Mouse (Mus musculus) forebrain, postnatal 0 days (tissue): ENCODE measurements around the gene Ddn. TPM values are rescaled to one million over a fixed set of nuclear protein-coding genes. Genes with fewer than 3 reads are reported as not detected.

Experiments
- ATAC-seq: fragments of 200-750 bp; cut with Nextera tagmentation; 2 replicates; pipeline ENCODE4 v1.8.0; 2017; ENCODE audit warnings: mild to moderate bottlenecking, moderate library complexity
- DNase-seq: peaks from one replicate; pipeline ENCODE4 v3.0.0-alpha.2; 2015
- H3K27ac ChIP-seq: fragments of 300-500 bp; sonication (generic); 2 replicates; pipeline ENCODE4 v1.5.1; 2014; ENCODE audit warnings: low read depth, mild to moderate bottlenecking, antibody characterized with exemption, low read length, moderate library complexity, mixed read lengths
- H3K27me3 ChIP-seq: fragments of 300-500 bp; sonication (generic); 2 replicates; pipeline ENCODE4 v1.6.1; 2014; ENCODE audit warnings: mild to moderate bottlenecking, low read length, mixed read lengths; ENCODE audit not compliant: insufficient read depth
- H3K36me3 ChIP-seq: fragments of 300-500 bp; sonication (generic); 2 replicates; pipeline ENCODE4 v1.6.1; 2014; ENCODE audit warnings: mild to moderate bottlenecking, moderate library complexity; ENCODE audit not compliant: insufficient read depth
- H3K4me1 ChIP-seq: fragments of 300-500 bp; sonication (generic); 2 replicates; pipeline ENCODE4 v1.6.1; 2014; ENCODE audit warnings: antibody characterized with exemption; ENCODE audit not compliant: insufficient read depth
- H3K4me2 ChIP-seq: fragments of 300-500 bp; sonication (generic); 2 replicates; pipeline ENCODE4 v1.6.1; 2014; ENCODE audit warnings: low read depth, mild to moderate bottlenecking, moderate library complexity
- H3K4me3 ChIP-seq: fragments of 300-500 bp; sonication (generic); 2 replicates; pipeline ENCODE4 v1.5.1; 2014; ENCODE audit warnings: low read depth, low read length, mixed read lengths
- H3K9ac ChIP-seq: fragments of 300-500 bp; sonication (generic); 2 replicates; pipeline ENCODE4 v1.6.1; 2014; ENCODE audit warnings: mild to moderate bottlenecking
- H3K9me3 ChIP-seq: fragments of 300-500 bp; sonication (generic); 2 replicates; pipeline ENCODE4 v1.6.1; 2016; ENCODE audit warnings: low read length
- CTCF ChIP-seq: sonication (generic); IDR thresholded peaks from 2 replicates; pipeline ENCODE4 v1.5.1; 2016; ENCODE audit warnings: antibody characterized with exemption, control low read depth, low read depth
- WGBS: fragments of 180-500 bp; shearing (Covaris S2); extraction: QIAGEN DNeasy Blood & Tissue Kit; methylation state at CpG from one replicate; pipeline ENCODE4 v1.1.7; 2014; 5-methylcytosine and 5-hydroxymethylcytosine counted together
- polyA plus RNA-seq: library from polyadenylated mRNA; unstranded; fragments of >200 nt; fragmentation: Nextera tagmentation; extraction: Ambion mirVana; gene quantifications from 2 replicates; pipeline ENCODE4 v1.2.1, GENCODE M21; 2015
- total RNA-seq: library from RNA; depleted of rRNA; stranded (reverse); fragments of >200 nt; gene quantifications from 2 replicates; pipeline ENCODE4 v1.2.3, GENCODE M21; 2014; rRNA removed

The Ddn gene
- total and polyA plus RNA-seq, 2 experiments from 2014 or later = 2.2 to 36.3 TPM

- Histone ChIP-seq H3K9me3 (no peaks in the 10 kb centered on the region), H3K36me3 (peaks cover 14% of the 10 kb centered on the region), H3K4me2 (peak overlapping the region; percentile 73), H3K27ac (peak overlapping the region; percentile 94), H3K4me1 (peaks cover 7% of the 10 kb centered on the region), H3K9ac (peak overlapping the region; percentile 98), H3K27me3 (no peaks in the 10 kb centered on the region), H3K4me3 (peak overlapping the region; percentile 95)
- peak; percentile 81 for DNase-seq
- peak; percentile 44; the same call in 1 of the 2 replicates for TF ChIP-seq CTCF
- peak; percentile 60 for ATAC-seq
- WGBS = under 1% methylated on average over 16 of the region's 24 CpGs
Observed at GRCm38 (mm10) chr15:98762201-98762621, 47.1 kb downstream of the Ddn start.

DNA sequence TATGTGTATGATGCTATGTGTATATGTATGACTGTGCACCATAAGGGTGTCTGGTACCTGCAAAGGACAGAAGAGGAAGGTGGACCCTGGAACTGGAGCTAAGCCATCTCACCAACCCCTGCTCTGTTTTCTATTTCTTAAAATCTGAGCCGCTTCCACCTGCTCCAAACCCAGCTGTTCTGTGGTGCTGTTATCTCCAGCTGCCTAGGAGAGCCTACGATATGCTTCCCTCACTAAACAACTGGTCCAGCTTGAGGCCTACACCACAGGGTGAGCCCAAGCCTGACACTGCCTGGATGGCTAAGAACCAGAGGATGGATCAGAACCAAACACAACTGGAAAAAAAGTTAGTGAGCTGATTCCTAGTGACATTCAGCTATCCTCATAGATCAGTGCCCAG is 55.2 kb downstream of the Ddn start:
- no peak for TF ChIP-seq CTCF
- ATAC-seq = no peak
- no peak overlapping the region for H3K27ac ChIP-seq
- no peak overlapping the region for H3K9ac ChIP-seq
- peaks cover 9% of the 10 kb centered on the region; the same call in 1 of the 2 replicates for H3K36me3 ChIP-seq
- H3K4me3 ChIP-seq = no peak overlapping the region
- H3K9me3 ChIP-seq = no peaks in the 10 kb centered on the region
- H3K27me3 ChIP-seq = no peaks in the 10 kb centered on the region
- H3K4me2 ChIP-seq = no peak overlapping the region
- WGBS = 93% methylated on average over 2 of the region's 2 CpGs
- H3K4me1 ChIP-seq = no peaks in the 10 kb centered on the region
- no peak for DNase-seq

Other genes starting within 250 kb of the Ddn start
- gene Ccnt1, start 238.6 kb downstream of the Ddn start, total RNA-seq = 51.1 and 52.0 TPM in 2 replicates
- 35.5 and 47.0 TPM in 2 replicates for gene Ccnt1, start 238.6 kb downstream of the Ddn start, polyA plus RNA-seq
- not detected in 2 replicates for gene 4930415O20Rik, start 238.5 kb downstream of the Ddn start, total RNA-seq
- gene 4930415O20Rik, start 238.5 kb downstream of the Ddn start, polyA plus RNA-seq = 0.51 TPM in 1 of 2 replicates, not detected in the other
- gene Adcy6, start 199.4 kb downstream of the Ddn start, total RNA-seq = 39.2 and 42.3 TPM in 2 replicates
- 1.9 and 5.4 TPM in 2 replicates for gene Adcy6, start 199.4 kb downstream of the Ddn start, polyA plus RNA-seq
- gene Cacnb3, start 178.7 kb downstream of the Ddn start, total RNA-seq = 191 and 201 TPM in 2 replicates
- 133 and 139 TPM in 2 replicates for gene Cacnb3, start 178.7 kb downstream of the Ddn start, polyA plus RNA-seq
- 54.9 and 70.6 TPM in 2 replicates for gene Ddx23, start 146.6 kb downstream of the Ddn start, total RNA-seq
- 11.9 and 13.8 TPM in 2 replicates for gene Ddx23, start 146.6 kb downstream of the Ddn start, polyA plus RNA-seq
- gene Rnd1, start 132.0 kb downstream of the Ddn start, total RNA-seq = 34.1 and 56.6 TPM in 2 replicates
- gene Rnd1, start 132.0 kb downstream of the Ddn start, polyA plus RNA-seq = 20.9 and 24.1 TPM in 2 replicates
- gene Ccdc65, start 101.3 kb downstream of the Ddn start, total RNA-seq = 6.1 and 8.2 TPM in 2 replicates
- gene Ccdc65, start 101.3 kb downstream of the Ddn start, polyA plus RNA-seq = 5.6 and 10.5 TPM in 2 replicates
- 0.90 and 2.9 TPM in 2 replicates for gene Fkbp11, start 81.3 kb downstream of the Ddn start, total RNA-seq
- gene Fkbp11, start 81.3 kb downstream of the Ddn start, polyA plus RNA-seq = 5.2 and 5.3 TPM in 2 replicates
- gene Arf3, start 46.3 kb downstream of the Ddn start, total RNA-seq = 99.6 and 116 TPM in 2 replicates
- 62.5 and 104 TPM in 2 replicates for gene Arf3, start 46.3 kb downstream of the Ddn start, polyA plus RNA-seq
- 0.31 and 1.1 TPM in 2 replicates for gene Wnt10b, start 31.3 kb downstream of the Ddn start, total RNA-seq
- gene Wnt10b, start 31.3 kb downstream of the Ddn start, polyA plus RNA-seq = not detected in 2 replicates
- not detected in 2 replicates for gene Wnt1, start 19.6 kb downstream of the Ddn start, total RNA-seq
- 0.33 and 0.35 TPM in 2 replicates for gene Wnt1, start 19.6 kb downstream of the Ddn start, polyA plus RNA-seq
- gene Prkag1, start 22.0 kb upstream of the Ddn start, total RNA-seq = 46.5 and 48.3 TPM in 2 replicates
- gene Prkag1, start 22.0 kb upstream of the Ddn start, polyA plus RNA-seq = 55.0 and 58.4 TPM in 2 replicates
- gene Kmt2d, start 61.7 kb upstream of the Ddn start, total RNA-seq = 22.7 and 25.8 TPM in 2 replicates
- 2.9 and 6.2 TPM in 2 replicates for gene Kmt2d, start 61.7 kb upstream of the Ddn start, polyA plus RNA-seq
- gene Rhebl1, start 85.0 kb upstream of the Ddn start, total RNA-seq = 16.5 and 20.7 TPM in 2 replicates
- gene Rhebl1, start 85.0 kb upstream of the Ddn start, polyA plus RNA-seq = 34.1 and 37.5 TPM in 2 replicates
- 0.15 and 0.76 TPM in 2 replicates for gene Dhh, start 89.0 kb upstream of the Ddn start, total RNA-seq
- 0.25 and 0.58 TPM in 2 replicates for gene Dhh, start 89.0 kb upstream of the Ddn start, polyA plus RNA-seq
- 44.1 and 59.3 TPM in 2 replicates for gene Lmbr1l, start 108.7 kb upstream of the Ddn start, total RNA-seq
- 20.1 and 22.4 TPM in 2 replicates for gene Lmbr1l, start 108.7 kb upstream of the Ddn start, polyA plus RNA-seq
- gene Tuba1b, start 125.1 kb upstream of the Ddn start, total RNA-seq = 1,927 and 1,958 TPM in 2 replicates
- 1,265 and 1,341 TPM in 2 replicates for gene Tuba1b, start 125.1 kb upstream of the Ddn start, polyA plus RNA-seq
- gene Gm49450, start 144.1 kb upstream of the Ddn start, total RNA-seq = 1,610 and 2,499 TPM in 2 replicates
- not detected in 2 replicates for gene Gm49450, start 144.1 kb upstream of the Ddn start, polyA plus RNA-seq
- gene Tuba1a, start 144.2 kb upstream of the Ddn start, total RNA-seq = 18,820 and 21,160 TPM in 2 replicates
- gene Tuba1a, start 144.2 kb upstream of the Ddn start, polyA plus RNA-seq = 18,258 and 23,279 TPM in 2 replicates
- 22.1 and 24.9 TPM in 2 replicates for gene Tuba1c, start 220.4 kb upstream of the Ddn start, total RNA-seq
- gene Tuba1c, start 220.4 kb upstream of the Ddn start, polyA plus RNA-seq = 16.4 and 18.8 TPM in 2 replicates
- gene Prph, start 245.7 kb upstream of the Ddn start, total RNA-seq = 1.7 and 2.3 TPM in 2 replicates
- gene Prph, start 245.7 kb upstream of the Ddn start, polyA plus RNA-seq = 2.3 and 2.4 TPM in 2 replicates